Mouse (Mus musculus): ENCODE measurements around the gene Exoc3. TPM values are rescaled to one million over a fixed set of nuclear protein-coding genes. Genes with fewer than 3 reads are reported as not detected.

Gene Exoc3
- 10 to 100 TPM; 70.1 to 72.4 TPM for total RNA-seq (2021)

DNA sequence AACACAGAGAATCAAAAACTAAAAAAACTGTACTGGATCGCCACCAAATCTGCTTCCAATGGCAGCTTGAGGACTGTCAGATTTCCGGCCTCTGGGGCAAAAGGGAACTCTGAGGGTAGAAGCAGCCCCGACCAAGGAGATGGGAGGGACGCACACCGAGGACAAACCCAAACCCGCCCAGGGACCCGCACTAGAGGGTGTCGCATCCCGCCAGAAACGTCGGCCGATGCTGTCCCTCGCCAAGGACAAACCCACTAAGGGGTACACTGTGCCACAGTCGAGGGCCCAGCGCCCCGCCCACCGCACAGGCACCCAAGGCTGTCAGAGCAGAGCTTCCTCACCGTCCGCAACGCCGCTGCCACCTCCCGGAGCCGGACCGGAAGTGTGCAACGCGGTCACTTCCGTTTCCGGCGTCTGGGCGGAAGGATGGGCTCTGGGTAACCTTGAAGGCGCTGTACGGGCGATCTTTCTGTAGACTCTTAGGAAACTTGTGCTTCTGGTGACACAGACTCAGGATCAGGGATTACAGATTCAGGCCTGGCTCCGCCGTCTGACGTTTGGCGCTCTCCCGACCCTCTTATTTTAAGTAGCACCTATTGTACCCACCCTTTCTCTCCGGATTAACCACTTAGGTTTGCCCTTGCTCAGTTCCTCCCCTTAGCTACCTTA is at the start of gene Exoc3:
TSS of gene Exoc3 (minus strand) at position 416 of the 669 bp plus-strand sequence.
- peak; percentile 89 to 90 for DNase-seq

GRCm38 (mm10) chr13:74246494-74246893 is 38.0 kb upstream of the Exoc3 start:
- no peak for DNase-seq

- DNase-seq, result no peak
These were observed 37.3 kb upstream of the Exoc3 start for GRCm38 (mm10) chr13:74245899-74246231.

DNA sequence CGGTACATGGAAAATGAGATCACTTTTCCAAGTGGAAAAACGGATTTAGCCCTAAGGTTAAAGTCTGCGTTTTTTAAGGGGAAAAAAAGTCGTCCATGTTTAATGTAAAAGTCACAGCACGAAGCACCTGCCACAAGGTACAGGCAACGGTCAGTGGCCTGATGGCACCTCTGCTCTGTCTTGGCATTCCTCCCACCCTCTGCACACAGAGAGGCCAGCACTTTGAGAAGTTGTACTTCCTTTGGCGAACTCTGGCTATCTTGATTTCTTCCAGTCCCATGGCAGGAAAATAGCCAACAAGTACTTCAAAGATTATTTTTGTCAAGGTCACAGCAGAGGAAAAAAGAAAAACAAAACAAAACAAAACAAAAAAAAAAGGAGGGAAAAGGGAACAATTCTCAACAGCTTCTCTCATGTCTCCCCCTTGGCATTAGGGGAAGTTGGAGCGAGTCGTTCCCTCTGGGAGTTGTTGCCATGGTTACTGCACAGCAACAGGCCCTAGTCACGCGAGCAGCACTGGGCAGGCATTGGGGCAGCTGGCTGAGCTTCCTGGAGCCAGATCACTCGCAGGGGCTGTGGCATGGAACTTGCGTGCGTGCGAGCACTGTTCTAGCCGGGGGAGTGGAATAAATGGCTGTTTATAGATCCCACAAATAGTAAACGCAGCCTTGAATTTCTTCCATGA is 36.8 kb upstream of the Exoc3 start:
- peak; percentile 62 to 67 for DNase-seq

DNA sequence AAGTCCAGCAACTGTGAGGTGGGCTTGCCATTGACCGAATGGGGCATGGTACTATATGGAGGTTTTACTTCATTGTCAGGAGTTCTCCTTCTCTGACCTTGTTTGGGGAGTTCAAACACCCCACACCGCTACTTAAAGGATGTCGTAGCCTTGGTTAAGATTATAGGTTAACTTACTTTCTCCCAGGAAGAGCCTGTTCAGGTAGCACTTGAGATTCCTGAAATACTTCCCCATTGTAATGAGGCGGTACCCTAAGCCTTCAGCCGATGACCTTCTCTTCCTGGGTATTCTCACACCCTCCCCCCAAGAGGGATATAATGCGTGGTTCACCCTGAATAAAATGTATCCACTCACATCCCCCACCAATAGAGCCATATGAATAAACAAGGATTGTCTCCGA is 29.0 kb upstream of the Exoc3 start:
- no peak for DNase-seq

- DNase-seq, result no peak
These were observed 12.1 kb upstream of the Exoc3 start for GRCm38 (mm10) chr13:74220659-74221058.

DNA sequence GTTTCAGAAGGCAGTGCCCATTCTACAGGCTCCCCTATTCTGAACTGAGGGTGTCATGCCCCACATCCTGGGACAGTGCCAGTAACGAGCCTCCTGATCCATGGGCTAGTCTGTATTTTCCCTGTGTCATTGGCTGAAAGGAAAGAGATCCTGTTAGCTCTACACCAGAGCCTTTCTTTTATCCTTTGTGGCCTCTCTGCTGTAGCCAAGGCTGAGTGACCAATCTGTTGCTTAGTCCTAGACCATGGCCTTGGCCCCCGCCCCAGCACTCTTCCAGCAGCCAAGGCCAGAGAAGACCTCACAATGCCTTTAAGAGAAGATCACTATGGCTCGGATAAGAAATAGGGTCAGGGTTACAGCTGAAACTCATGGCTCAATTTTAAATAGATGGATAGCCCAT is 9.9 kb upstream of the Exoc3 start:
- no peak for DNase-seq

DNA sequence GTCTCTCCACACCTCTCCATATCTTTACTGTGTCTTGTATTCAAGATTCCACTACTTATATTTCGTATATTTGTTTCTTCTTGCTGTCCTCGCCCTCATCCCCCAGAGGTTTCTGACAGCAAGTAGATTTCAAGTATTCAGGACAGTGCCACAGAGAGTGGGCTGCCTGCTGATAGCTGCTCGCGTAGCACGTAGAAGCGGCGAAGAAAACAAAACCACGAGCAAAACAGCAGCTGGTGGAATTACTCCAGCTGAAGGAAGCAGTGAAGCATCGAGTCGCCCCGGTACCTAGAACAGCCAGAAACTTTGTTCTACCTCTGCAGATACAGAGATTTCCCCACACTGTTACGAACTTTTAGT is 434 bp upstream of the Exoc3 start:
- peak; percentile 20 to 36 for DNase-seq

DNA sequence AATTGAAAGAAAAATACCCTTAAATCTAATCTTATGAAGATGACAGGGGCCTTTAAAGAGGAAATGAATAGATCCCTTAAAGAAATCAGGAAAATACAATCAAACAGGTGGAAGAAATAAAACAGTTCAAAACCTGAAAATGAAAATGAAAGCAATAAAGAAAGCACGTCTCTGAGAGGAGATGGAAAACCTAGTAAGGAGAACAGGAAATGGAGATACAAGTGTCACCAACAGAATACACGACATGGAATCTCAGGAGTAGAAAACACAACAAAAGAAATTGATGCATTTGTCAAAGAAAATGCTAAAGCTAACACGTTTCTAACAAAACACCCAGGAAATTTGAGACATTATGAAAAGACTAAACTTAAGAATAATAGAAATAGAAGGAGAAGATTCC is 12.1 kb downstream of the Exoc3 start:
- no peak for DNase-seq

GRCm38 (mm10) chr13:74192613-74193012 is 15.9 kb downstream of the Exoc3 start:
- DNase-seq, result no peak

- no peak for DNase-seq
These were observed 25.4 kb downstream of the Exoc3 start for GRCm38 (mm10) chr13:74183011-74183695.

- DNase-seq, result no peak
These were observed 36.5 kb downstream of the Exoc3 start for GRCm38 (mm10) chr13:74172036-74172435.

DNA sequence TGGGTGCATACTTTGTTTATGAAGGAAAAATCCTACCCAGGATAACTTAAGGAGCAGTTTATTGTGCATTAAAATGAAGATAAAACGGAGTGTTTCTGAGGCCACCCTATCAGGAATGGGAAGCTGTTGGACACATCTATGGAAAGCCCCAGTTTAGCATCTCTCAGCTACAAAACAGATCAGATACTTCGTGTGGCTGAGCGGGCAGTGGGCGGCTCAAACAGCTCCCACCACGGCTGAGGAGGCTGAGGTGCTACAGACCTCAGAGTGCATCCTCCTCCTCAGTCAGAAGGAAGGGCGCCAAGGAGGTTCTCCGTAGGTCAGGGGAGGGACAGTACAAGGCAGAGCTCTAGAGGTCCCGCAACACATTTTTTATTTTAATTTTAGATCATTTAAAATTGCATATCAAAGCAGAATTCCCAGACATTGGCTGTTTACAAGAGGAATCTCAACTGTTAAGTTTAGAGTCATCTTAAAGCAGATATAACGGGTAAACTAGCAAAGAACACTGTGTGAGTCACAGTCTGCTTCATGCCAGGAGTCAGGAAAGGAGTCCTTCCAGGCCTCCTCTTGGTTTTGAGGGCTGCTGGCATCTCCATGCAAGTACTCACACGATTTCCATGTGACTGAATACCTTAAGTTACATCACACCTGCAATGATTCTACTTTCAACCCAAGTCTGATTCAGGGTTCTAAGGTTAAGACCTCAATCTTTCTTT is 38.9 kb downstream of the Exoc3 start:
- DNase-seq, result no peak

GRCm38 (mm10) chr13:74167492-74167891 is 41.0 kb downstream of the Exoc3 start:
- no peak for DNase-seq

DNA sequence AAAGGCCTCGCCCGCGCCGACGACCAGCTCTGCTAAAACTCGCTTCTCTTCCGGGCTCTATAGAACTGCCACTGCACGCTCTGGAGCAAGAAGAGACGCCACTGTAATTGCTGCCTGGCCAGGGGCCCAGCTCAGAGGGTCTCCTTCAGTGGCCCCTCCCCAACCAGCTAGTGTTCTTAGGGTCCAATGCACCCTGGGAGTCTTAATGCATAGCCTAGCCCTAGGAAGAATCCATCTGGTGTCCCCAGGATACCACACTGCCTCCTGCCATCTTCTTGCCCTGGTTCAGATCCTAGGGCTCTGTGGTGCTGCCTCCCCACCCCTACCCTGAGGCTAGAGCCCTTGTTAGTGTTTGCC is 41.5 kb downstream of the Exoc3 start:
- DNase-seq, result no peak

DNA sequence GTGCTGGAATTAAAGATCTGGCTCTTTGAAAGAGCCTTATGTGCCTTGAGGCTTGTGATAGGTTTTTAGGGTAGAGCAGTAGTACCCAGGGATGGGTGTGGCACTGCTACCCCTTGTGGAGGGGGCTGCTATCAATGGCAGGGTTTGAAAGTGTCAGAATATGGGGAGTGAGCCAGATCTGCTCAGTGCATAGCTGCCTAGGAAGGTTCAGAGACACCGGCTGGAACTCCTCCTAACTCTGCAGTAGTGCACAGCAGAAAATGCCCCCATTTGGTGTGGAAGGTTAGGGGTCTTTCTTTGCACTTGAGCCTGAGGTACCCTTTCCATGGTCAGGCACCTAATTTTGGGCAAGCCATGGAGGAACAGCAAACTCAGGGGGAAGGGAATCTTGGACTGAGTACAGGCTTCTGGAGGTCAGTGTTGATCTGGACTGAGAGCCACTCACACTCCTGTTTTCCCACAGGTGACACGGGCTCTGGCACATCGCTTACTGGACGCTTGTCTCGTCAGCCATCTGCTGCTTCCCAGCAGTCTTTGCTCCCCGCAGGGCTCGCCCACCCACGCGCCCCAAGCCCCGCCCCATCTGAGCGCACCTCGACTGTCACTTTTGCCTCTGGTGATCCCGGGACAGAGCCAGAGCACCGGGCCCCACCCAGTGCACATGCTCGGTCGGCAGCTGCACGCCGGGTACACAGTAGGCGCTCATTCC is 42.0 kb downstream of the Exoc3 start:
- DNase-seq, result peak; percentile 30 to 43

- no peak for DNase-seq
These were observed 61.2 kb downstream of the Exoc3 start for GRCm38 (mm10) chr13:74147327-74147726.

DNA sequence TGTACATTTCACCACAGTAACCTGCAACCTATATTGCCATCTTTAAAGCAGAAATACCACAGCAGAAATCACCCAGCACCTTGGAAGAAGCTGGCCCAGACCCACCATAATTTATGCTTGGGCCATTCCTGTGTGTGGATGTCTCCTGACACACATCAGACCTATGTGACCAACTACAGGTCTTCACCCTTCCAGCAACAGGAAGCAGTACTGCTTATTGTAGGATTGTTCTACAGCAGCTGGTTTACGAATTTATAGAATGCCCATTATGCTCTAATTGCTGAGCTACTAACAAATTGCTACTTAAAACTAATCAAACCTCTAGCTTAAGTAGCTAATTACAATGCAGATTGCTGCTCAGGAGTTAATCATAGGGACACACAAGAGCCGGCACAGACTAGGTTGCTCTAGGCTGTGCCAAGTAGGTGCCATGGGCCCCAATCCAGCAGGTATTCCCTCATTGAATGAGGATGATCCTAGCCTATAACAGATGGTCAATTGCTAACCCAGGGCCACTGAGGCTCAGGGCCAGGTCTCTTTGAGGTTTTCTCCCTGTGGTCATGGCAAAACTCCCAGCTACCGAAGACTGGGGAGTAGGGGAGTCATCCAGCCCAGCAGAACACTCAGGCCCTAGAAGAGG is 62.4 kb downstream of the Exoc3 start:
- DNase-seq, result no peak

GRCm38 (mm10) chr13:74144120-74144884 is 64.2 kb downstream of the Exoc3 start:
- DNase-seq, result no peak

DNA sequence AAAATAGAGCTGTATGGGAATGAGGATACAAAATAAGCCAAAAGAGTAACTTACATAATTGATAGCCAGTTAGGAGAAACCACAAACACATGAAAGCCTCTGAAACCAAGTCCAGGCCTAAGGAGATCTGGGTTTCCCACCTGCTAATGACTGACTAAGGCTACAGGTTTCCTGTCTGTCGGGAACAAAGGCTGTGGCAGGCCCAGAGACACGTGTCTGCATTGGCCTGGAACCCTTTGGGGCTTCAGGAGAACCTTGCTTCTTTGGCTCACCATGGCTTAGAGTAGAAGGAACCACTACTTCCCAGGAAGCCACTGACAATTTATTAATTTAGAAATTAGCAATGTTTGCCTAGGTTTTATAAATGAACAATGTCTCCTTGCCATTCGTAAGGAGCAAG is 65.2 kb downstream of the Exoc3 start:
- no peak for DNase-seq

DNA sequence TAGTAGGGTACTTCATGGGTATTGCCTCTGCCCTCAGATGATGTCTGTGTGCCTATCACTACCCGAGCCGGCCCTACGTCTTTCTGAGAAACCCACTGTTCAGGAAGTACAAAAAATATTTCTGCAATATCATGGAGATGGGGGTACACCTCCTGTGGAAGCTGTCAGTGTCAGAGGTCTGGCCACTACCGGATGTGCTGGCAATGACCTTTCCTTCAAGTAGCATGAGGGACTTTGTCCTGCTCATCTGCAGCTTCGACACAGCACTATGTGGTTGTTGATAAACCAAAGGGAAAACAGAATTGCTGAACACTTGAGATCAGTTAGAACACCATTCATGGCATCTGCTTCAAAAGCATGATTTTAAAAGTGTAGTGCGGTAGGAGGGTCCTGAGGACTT is 67.7 kb downstream of the Exoc3 start:
- no peak for DNase-seq

All from layer of hippocampus, postnatal 36 days (tissue).